Comparison of ENCODE assay signal across 13 mouse cellular contexts in genomic region chr17:45938284-45938683, GRCm38 (mm10).
"Had no signal": no experiment of that assay in that cellular context is flagged by ENCODE, and none has a peak within 500 bp of the region (broad histone marks: within the 10 kb centered on the region; RNA-seq: fewer than 3 reads in every experiment).

No protein-coding gene starts in this region.

- H3K4me2 ChIP-seq: liver, embryonic 13.5 days; midbrain, embryonic 12.5 days; stomach, embryonic 15.5 days had no signal

- H3K9me3 ChIP-seq: liver, embryonic 13.5 days; midbrain, embryonic 12.5 days; stomach, embryonic 15.5 days had no signal

- H3K9ac ChIP-seq: liver, embryonic 13.5 days; midbrain, embryonic 12.5 days; stomach, embryonic 15.5 days had no signal

- H3K4me1 ChIP-seq: stomach, embryonic 15.5 days had no signal

- H3K27ac ChIP-seq: kidney, postnatal 0 days; layer of hippocampus, adult 2 months; liver, embryonic 13.5 days; midbrain, embryonic 12.5 days; stomach, embryonic 15.5 days had no signal

- DNase-seq: kidney, adult 2 months; layer of hippocampus, adult 9-11 months; liver, embryonic 13.5 days; lung, adult 2 months; lung, postnatal 14 days; lung, postnatal 4 days; right cerebral cortex, postnatal 25 days; spleen, adult 18-20 months; thymus, postnatal 36 days had no signal

- H3K36me3 ChIP-seq: liver, embryonic 13.5 days; midbrain, embryonic 12.5 days; stomach, embryonic 15.5 days had no signal

- H3K27me3 ChIP-seq: liver, embryonic 13.5 days; stomach, embryonic 15.5 days had no signal

- H3K4me3 ChIP-seq: layer of hippocampus, adult 2 months; liver, embryonic 13.5 days; midbrain, embryonic 12.5 days; stomach, embryonic 15.5 days had no signal
